Mouse (Mus musculus): ENCODE measurements around the gene Slc4a1ap.

GRCm38 (mm10) chr5:31485440-31485839 lies 41.4 kb upstream of the Slc4a1ap start, which contains the start of gene 4930548H24Rik:
- no peak for TF ChIP-seq EP300 (IDR thresholded peaks at IDR 0.05)
- TF ChIP-seq CTCF (IDR thresholded peaks at IDR 0.05), result no peak

Measured in lung, postnatal 0 days (tissue).